Mouse (Mus musculus): ENCODE results near the gene Insr. TPM values are rescaled to one million over a fixed set of nuclear protein-coding genes. Genes with fewer than 3 reads are reported as not detected.

The Insr gene
- polyA plus RNA-seq (2014; fragmentation: Illumina TruSeq; extraction: RNeasy Lipid Tissue Mini Kit (QIAGEN cat#74804); ENCODE audit: low read depth, low replicate concordance) = 138 TPM

GRCm38 (mm10) chr8:3278934-3279720 lies at the start of gene Insr:
Insr (minus strand) TSS chr8:3279617.

Other genes starting within 250 kb of the Insr start
- not detected for gene A430078G23Rik, start 73.8 kb upstream of the Insr start, polyA plus RNA-seq (2014; fragmentation: Illumina TruSeq; extraction: RNeasy Lipid Tissue Mini Kit (QIAGEN cat#74804); ENCODE audit: low read depth, low replicate concordance)
- 6.4 TPM for gene Arhgef18, start 113.4 kb upstream of the Insr start, polyA plus RNA-seq (2014; fragmentation: Illumina TruSeq; extraction: RNeasy Lipid Tissue Mini Kit (QIAGEN cat#74804); ENCODE audit: low read depth, low replicate concordance)
- gene Pex11g, start 188.1 kb upstream of the Insr start, polyA plus RNA-seq (2014; fragmentation: Illumina TruSeq; extraction: RNeasy Lipid Tissue Mini Kit (QIAGEN cat#74804); ENCODE audit: low read depth, low replicate concordance) = 0.82 TPM
- gene Tex45, start 191.2 kb upstream of the Insr start, polyA plus RNA-seq (2014; fragmentation: Illumina TruSeq; extraction: RNeasy Lipid Tissue Mini Kit (QIAGEN cat#74804); ENCODE audit: low read depth, low replicate concordance) = not detected
- 2.8 TPM for gene Zfp358, start 213.5 kb upstream of the Insr start, polyA plus RNA-seq (2014; fragmentation: Illumina TruSeq; extraction: RNeasy Lipid Tissue Mini Kit (QIAGEN cat#74804); ENCODE audit: low read depth, low replicate concordance)
- gene Mcoln1, start 220.8 kb upstream of the Insr start, polyA plus RNA-seq (2014; fragmentation: Illumina TruSeq; extraction: RNeasy Lipid Tissue Mini Kit (QIAGEN cat#74804); ENCODE audit: low read depth, low replicate concordance) = 12.9 TPM
- gene Pnpla6, start 235.8 kb upstream of the Insr start, polyA plus RNA-seq (2014; fragmentation: Illumina TruSeq; extraction: RNeasy Lipid Tissue Mini Kit (QIAGEN cat#74804); ENCODE audit: low read depth, low replicate concordance) = 5.8 TPM